Mouse (Mus musculus) spleen, adult 2 months (tissue): ENCODE measurements around the gene Ndufaf7. TPM values are rescaled to one million over a fixed set of nuclear protein-coding genes. Genes with fewer than 3 reads are reported as not detected.

Experiments
- DNase-seq, 2 experiments: peaks; one replicate each; pipeline versions ENCODE4 v3.0.0 to v3.0.0-alpha.2; 2012 to 2021; ENCODE audit warnings: low spot score in 2 of 2, low read depth in 1 of 2
- H3K27ac ChIP-seq: fragments of 200-500 bp; 2 replicates; pipeline ENCODE4 v1.5.1; 2012; ENCODE audit warnings: low read length, inconsistent platforms; ENCODE audit not compliant: insufficient read depth
- H3K27me3 ChIP-seq: fragments of 200-500 bp; 2 replicates; pipeline ENCODE4 v1.6.1; 2012; ENCODE audit warnings: mild to moderate bottlenecking, moderate library complexity, low read length, inconsistent platforms; ENCODE audit not compliant: control insufficient read depth, insufficient read depth
- H3K36me3 ChIP-seq: fragments of 200-500 bp; 2 replicates; pipeline ENCODE4 v1.6.1; 2012; ENCODE audit warnings: mild to moderate bottlenecking, low read length, inconsistent platforms; ENCODE audit not compliant: control insufficient read depth, insufficient read depth
- H3K4me1 ChIP-seq: fragments of 200-500 bp; 2 replicates; pipeline ENCODE4 v1.6.1; 2011; ENCODE audit warnings: inconsistent platforms; ENCODE audit not compliant: control insufficient read depth, insufficient read depth, insufficient read length
- H3K4me3 ChIP-seq: fragments of 200-500 bp; 2 replicates; pipeline ENCODE4 v1.5.1; 2011; ENCODE audit warnings: mild to moderate bottlenecking, inconsistent platforms; ENCODE audit not compliant: insufficient read depth, insufficient read length; ENCODE audit errors: extremely low read depth
- CTCF ChIP-seq: fragments of 200-500 bp; IDR thresholded peaks from 2 replicates; pipeline ENCODE4 v1.5.1; 2011; ENCODE audit warnings: mild to moderate bottlenecking, inconsistent platforms; ENCODE audit not compliant: insufficient read depth, insufficient read length, insufficient replicate concordance; ENCODE audit errors: extremely low read depth
- POLR2A ChIP-seq: fragments of 200-500 bp; IDR thresholded peaks from 2 replicates; pipeline ENCODE4 v1.6.1; 2011; ENCODE audit warnings: low read depth, low read length, inconsistent platforms
- WGBS: fragments of 180-500 bp; shearing (Covaris S2); methylation state at CpG from one replicate; pipeline ENCODE4 v1.1.7; 2018; 5-methylcytosine and 5-hydroxymethylcytosine counted together
- polyA plus RNA-seq: library from polyadenylated mRNA; depleted of rRNA; stranded (reverse); fragments of >200 nt; gene quantifications from 2 replicates; pipeline ENCODE4 v1.2.3, GENCODE M21; 2012; rRNA removed

Gene Ndufaf7
- polyA plus RNA-seq, 1 experiment: 2.5 TPM

DNA sequence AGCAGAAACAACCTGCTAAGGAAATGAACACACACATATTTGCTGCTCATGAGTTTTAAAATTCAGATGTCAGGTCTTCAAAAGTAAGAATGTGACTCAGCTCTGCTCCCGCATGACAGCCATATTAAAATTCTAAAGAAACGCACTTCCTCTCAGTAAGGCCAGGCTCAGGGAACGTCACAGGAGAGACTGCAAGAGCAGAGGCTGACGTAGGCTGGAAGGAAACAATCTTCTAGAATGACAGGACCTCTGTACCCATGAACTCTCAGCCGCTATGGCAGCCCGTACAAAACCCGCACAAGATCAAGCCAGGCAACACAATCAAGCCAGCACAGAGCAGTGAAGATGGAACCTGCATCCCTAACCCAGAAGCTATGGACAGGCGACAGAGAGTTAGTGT lies 52.1 kb downstream of the Ndufaf7 start:
- no peak overlapping the region for H3K27ac ChIP-seq
- H3K27me3 ChIP-seq: no peaks in the 10 kb centered on the region
- DNase-seq: no peak
- WGBS: 86% methylated on average over 8 of the region's 8 CpGs
- no peaks in the 10 kb centered on the region; the same call in 1 of the 2 replicates for H3K4me1 ChIP-seq
- no peak overlapping the region for H3K4me3 ChIP-seq
- TF ChIP-seq CTCF: no peak
- no peak for TF ChIP-seq POLR2A
- H3K36me3 ChIP-seq: peaks cover 2% of the 10 kb centered on the region; the same call in 1 of the 2 replicates

DNA sequence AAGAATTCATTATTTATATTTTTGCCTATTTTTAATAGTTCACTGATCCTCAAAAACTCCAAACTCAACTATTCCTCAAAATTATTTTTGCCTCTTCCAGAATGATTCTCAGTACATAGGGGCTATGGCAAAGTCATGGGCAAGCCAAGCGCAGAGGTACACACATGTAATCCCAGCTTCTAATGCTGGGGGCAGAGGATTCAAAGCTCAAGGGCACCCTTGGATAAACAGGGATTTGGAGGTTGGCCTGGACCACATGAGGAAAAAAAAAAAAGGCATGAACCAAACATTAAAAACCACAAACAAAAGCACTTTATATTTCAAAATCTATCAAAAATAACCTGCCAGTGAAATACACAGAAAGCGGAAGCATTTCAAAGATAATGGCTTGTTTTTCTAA lies 54.6 kb downstream of the Ndufaf7 start:
- H3K4me1 ChIP-seq: no peaks in the 10 kb centered on the region; the same call in 1 of the 2 replicates
- no peak overlapping the region for H3K4me3 ChIP-seq
- no peaks in the 10 kb centered on the region for H3K27me3 ChIP-seq
- no peaks in the 10 kb centered on the region for H3K36me3 ChIP-seq
- no peak for DNase-seq
- WGBS: 98% methylated on average over 2 of the region's 2 CpGs
- TF ChIP-seq CTCF (no peak), POLR2A (no peak)
- H3K27ac ChIP-seq: no peak overlapping the region

DNA sequence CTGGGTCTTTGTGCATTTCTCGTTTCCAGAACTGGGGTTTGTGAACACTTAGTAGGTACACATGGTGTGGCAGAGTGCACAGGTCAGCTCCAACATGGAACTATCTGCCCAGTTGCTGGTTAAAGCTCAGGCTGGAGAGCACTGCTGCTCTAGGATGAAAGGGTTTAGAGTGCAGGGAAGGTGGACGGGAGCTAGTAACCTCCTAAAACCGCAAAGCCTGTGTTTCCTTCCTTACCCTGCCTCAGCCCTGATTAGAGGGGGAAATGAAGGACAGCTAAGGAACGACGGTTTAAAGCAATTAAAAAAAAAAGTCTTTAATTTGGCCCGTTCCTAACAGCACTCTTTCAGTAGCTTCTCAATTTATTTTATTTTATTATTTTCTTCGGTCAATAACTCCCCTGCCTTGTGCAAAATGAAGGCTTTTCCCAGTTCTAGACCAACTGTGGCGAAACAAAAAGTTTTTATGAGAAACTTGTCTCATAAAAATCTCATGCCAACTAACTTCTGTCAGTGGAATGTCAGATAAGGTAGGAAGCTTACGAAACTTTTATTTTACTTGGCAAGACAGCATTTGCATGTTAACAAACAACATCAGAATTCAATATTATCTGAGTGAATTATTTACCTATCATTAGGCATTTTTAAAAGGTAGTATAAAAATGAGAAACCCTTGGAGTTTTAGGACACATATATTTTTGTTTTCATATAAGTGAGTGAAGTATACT lies 55.5 kb downstream of the Ndufaf7 start:
- WGBS: 41% methylated on average over 9 of the region's 9 CpGs
- DNase-seq: no peak
- Histone ChIP-seq H3K36me3 (no peaks in the 10 kb centered on the region), H3K27me3 (no peaks in the 10 kb centered on the region), H3K4me3 (no peak overlapping the region), H3K27ac (no peak overlapping the region), H3K4me1 (no peaks in the 10 kb centered on the region; the same call in 1 of the 2 replicates)
- TF ChIP-seq CTCF: no peak
- no peak for TF ChIP-seq POLR2A

DNA sequence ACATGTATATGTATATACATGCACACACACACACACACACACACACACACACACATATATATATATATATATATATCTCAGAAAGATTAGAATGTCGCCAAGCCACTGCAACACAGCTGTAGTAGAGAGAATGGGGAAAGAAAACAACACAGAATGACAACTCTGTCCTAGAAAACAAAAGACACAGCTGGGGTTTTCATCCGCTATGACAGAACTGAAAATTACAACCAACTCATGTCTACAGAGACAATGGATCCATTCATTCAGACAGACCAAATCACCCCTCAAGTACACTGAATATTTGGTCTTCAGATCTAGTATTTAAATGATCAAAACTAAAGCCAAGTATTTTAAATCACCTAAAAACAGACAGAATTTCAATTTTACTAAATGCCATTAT lies 56.7 kb downstream of the Ndufaf7 start:
- no peaks in the 10 kb centered on the region for H3K4me1 ChIP-seq
- no peaks in the 10 kb centered on the region for H3K36me3 ChIP-seq
- WGBS: 92% methylated on average over 2 of the region's 2 CpGs
- TF ChIP-seq CTCF (no peak), POLR2A (no peak)
- no peak overlapping the region for H3K27ac ChIP-seq
- H3K4me3 ChIP-seq: no peak overlapping the region
- H3K27me3 ChIP-seq: no peaks in the 10 kb centered on the region
- DNase-seq: no peak

DNA sequence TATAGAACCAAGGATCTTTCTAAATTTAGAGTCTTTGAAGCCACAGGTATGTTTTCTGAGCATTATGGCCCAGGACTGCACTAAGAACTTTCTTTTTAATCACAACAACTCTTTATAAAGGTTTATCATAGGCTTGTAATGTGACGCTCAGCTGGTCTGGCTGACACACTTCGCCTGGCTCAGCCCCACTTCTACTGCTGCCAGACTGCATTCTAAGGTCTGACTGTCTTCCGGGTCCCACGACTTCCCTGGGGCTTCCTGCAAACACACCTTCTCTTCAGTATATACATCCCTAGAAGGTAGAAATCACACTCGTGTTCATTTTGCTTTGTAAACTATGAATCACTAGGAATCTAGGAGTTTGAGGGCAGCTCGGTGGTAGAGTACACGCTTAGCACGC lies 57.4 kb downstream of the Ndufaf7 start:
- Histone ChIP-seq H3K36me3 (no peaks in the 10 kb centered on the region), H3K27ac (no peak overlapping the region), H3K4me3 (no peak overlapping the region), H3K27me3 (no peaks in the 10 kb centered on the region), H3K4me1 (no peaks in the 10 kb centered on the region)
- 85% methylated on average over 8 of the region's 8 CpGs for WGBS
- DNase-seq: no peak
- TF ChIP-seq POLR2A (no peak), CTCF (no peak)

DNA sequence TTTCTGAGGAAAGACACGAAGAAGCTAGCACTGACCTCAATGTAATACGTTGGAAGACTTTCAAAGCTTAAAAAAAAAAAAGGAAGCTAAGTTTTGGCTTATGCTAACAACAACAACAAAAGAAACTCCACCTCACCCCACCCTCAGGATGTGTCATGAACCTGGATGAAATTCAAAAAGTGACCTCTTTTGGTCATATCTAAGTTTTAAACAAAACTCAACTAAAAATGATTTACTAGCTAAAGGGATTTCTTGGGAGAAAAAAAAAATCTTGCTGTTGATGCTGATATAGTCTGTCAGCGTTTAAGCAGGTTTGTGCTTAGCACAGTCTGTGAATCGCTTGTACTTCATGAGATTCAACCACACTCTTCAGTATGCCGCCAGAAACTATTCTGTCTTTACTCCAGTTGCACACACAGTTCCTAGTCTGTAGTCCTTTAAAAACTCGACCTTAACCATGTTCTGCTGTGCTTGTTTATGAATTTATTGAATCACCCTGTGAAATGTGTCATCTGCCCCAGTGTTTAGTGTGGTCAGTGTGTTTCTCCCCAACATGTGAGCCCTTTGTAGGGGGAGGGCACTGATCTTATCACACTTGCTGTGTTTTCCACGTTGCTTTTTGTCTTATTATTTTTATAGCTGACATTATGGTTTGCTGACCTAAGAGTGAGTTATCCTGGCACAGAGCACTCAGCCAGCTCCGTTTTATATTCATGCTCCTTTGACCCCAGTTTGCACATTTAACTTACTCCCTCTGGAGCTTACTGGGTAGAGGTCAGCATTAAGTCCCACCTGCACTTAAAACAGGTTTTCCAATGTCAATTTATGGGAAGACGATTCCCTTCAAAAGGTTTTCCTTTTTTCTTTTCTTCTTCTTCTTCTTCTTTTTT lies 58.2 kb downstream of the Ndufaf7 start:
- Histone ChIP-seq H3K36me3 (no peaks in the 10 kb centered on the region), H3K27ac (no peak overlapping the region; the same call in 1 of the 2 replicates), H3K27me3 (no peaks in the 10 kb centered on the region), H3K4me3 (no peak overlapping the region), H3K4me1 (peaks cover 3% of the 10 kb centered on the region; the same call in 1 of the 2 replicates)
- WGBS: 49% methylated on average over 9 of the region's 9 CpGs
- no peak for TF ChIP-seq CTCF
- no peak for TF ChIP-seq POLR2A
- DNase-seq: no peak

Other genes with a start within 250 kb of the Ndufaf7 start
- 6.0 and 6.4 TPM in 2 replicates for gene Strn, start 199.9 kb upstream of the Ndufaf7 start, polyA plus RNA-seq
- 11.2 and 11.6 TPM in 2 replicates for gene Heatr5b, start 101.8 kb upstream of the Ndufaf7 start, polyA plus RNA-seq
- gene Gpatch11, start 101.6 kb upstream of the Ndufaf7 start, polyA plus RNA-seq: 6.2 and 8.9 TPM in 2 replicates
- gene Eif2ak2, start 54.6 kb upstream of the Ndufaf7 start, polyA plus RNA-seq: 1.6 and 3.0 TPM in 2 replicates
- not detected in 2 replicates for gene Sult6b1, start 30.1 kb upstream of the Ndufaf7 start, polyA plus RNA-seq
- 2.4 and 3.0 TPM in 2 replicates for gene Cebpzos, start 20.6 kb upstream of the Ndufaf7 start, polyA plus RNA-seq
- 3.9 and 6.3 TPM in 2 replicates for gene Cebpz, start 70 bp upstream of the Ndufaf7 start, polyA plus RNA-seq
- gene Prkd3, start 83.7 kb downstream of the Ndufaf7 start, polyA plus RNA-seq: 5.3 and 5.9 TPM in 2 replicates
- 0.72 and 0.95 TPM in 2 replicates for gene Qpct, start 114.8 kb downstream of the Ndufaf7 start, polyA plus RNA-seq